Mouse (Mus musculus) large intestine, adult 2 months (tissue): ENCODE data around the gene Fcna. TPM values are rescaled to one million over a fixed set of nuclear protein-coding genes. Genes with fewer than 3 reads are reported as not detected.

Source experiments
- DNase-seq: peaks from one replicate; pipeline ENCODE4 v3.0.0-alpha.2; 2012; ENCODE audit warnings: low read depth, low spot score
- WGBS: fragments of 180-500 bp; shearing (Covaris S2); methylation state at CpG from one replicate; pipeline ENCODE4 v1.1.7; 2018; 5-methylcytosine and 5-hydroxymethylcytosine counted together
- polyA plus RNA-seq: library from polyadenylated mRNA; depleted of rRNA; stranded (reverse); fragments of >200 nt; gene quantifications from 2 replicates; pipeline ENCODE4 v1.2.3, GENCODE M21; 2012

The Fcna gene
- polyA plus RNA-seq, 1 experiment: 1.9 TPM

- 84% methylated on average over 3 of the region's 3 CpGs for WGBS
Measured at GRCm38 (mm10) chr2:25617578-25617977, 10.3 kb downstream of the Fcna start, which contains the start of gene Ccdc183. Ccdc183 (minus strand) TSS chr2:25617678.

GRCm38 (mm10) chr2:25616398-25616797, 11.4 kb downstream of the Fcna start:
- no peak for DNase-seq
- 21% methylated on average over 20 of the region's 22 CpGs for WGBS

More at GRCm38 (mm10) chr2:25617578-25617977, 10.3 kb downstream of the Fcna start, which contains the start of gene Ccdc183:
- no peak for DNase-seq

GRCm38 (mm10) chr2:25608671-25609070, 19.2 kb downstream of the Fcna start:
- no peak for DNase-seq
- WGBS: 43% methylated on average over 10 of the region's 10 CpGs

GRCm38 (mm10) chr2:25607761-25608622, 19.8 kb downstream of the Fcna start, which contains the start of gene Rabl6:
Rabl6 (minus strand) TSS chr2:25608521.
- DNase-seq: peak; percentile 40
- WGBS: under 1% methylated on average over 80 of the region's 80 CpGs

- WGBS: 94% methylated on average over 5 of the region's 5 CpGs
Measured at GRCm38 (mm10) chr2:25602526-25602925, 25.3 kb downstream of the Fcna start.

GRCm38 (mm10) chr2:25600037-25600436, 27.8 kb downstream of the Fcna start:
- 85% methylated on average over 2 of the region's 2 CpGs for WGBS
- no peak for DNase-seq

More at GRCm38 (mm10) chr2:25602526-25602925, 25.3 kb downstream of the Fcna start:
- no peak for DNase-seq

GRCm38 (mm10) chr2:25598749-25599148, 29.1 kb downstream of the Fcna start:
- no peak for DNase-seq
- 93% methylated on average over 1 of the region's 1 CpGs for WGBS

GRCm38 (mm10) chr2:25596765-25597510, 30.9 kb downstream of the Fcna start:
- WGBS: 86% methylated on average over 5 of the region's 5 CpGs

GRCm38 (mm10) chr2:25591863-25592262, 36.0 kb downstream of the Fcna start:
- 77% methylated on average over 2 of the region's 2 CpGs for WGBS
- DNase-seq: no peak

More at GRCm38 (mm10) chr2:25596765-25597510, 30.9 kb downstream of the Fcna start:
- no peak for DNase-seq

- 87% methylated on average over 8 of the region's 8 CpGs for WGBS
- no peak for DNase-seq
Measured at GRCm38 (mm10) chr2:25588227-25588907, 39.5 kb downstream of the Fcna start.

- DNase-seq: no peak
- WGBS: 92% methylated on average over 8 of the region's 8 CpGs
Measured at GRCm38 (mm10) chr2:25587290-25587689, 40.5 kb downstream of the Fcna start.

GRCm38 (mm10) chr2:25585601-25586000, 42.2 kb downstream of the Fcna start:
- no peak for DNase-seq
- 79% methylated on average over 3 of the region's 3 CpGs for WGBS

- no peak for DNase-seq
- 82% methylated on average over 4 of the region's 4 CpGs for WGBS
Measured at GRCm38 (mm10) chr2:25584856-25585255, 43.0 kb downstream of the Fcna start.

- DNase-seq: no peak
- 64% methylated on average over 3 of the region's 3 CpGs for WGBS
Measured at GRCm38 (mm10) chr2:25584152-25584551, 43.7 kb downstream of the Fcna start.

- no peak for DNase-seq
- 61% methylated on average over 4 of the region's 4 CpGs for WGBS
Measured at GRCm38 (mm10) chr2:25583571-25583970, 44.3 kb downstream of the Fcna start.

GRCm38 (mm10) chr2:25583120-25583481, 44.7 kb downstream of the Fcna start:
- WGBS: 72% methylated on average over 6 of the region's 6 CpGs
- DNase-seq: no peak

GRCm38 (mm10) chr2:25582466-25583119, 45.2 kb downstream of the Fcna start:
- WGBS: 58% methylated on average over 12 of the region's 12 CpGs
- no peak for DNase-seq

- no peak for DNase-seq
- WGBS: 17% methylated on average over 6 of the region's 6 CpGs
Measured at GRCm38 (mm10) chr2:25581901-25582301, 45.9 kb downstream of the Fcna start.

GRCm38 (mm10) chr2:25581294-25581864, 46.5 kb downstream of the Fcna start, which contains the start of gene Ajm1:
Ajm1 (minus strand) TSS chr2:25581757.
- whole genome bisulfite sequencing: 4% methylated on average over 19 of the region's 19 CpGs
- no peak for DNase-seq
